Mouse (Mus musculus) heart, embryonic 13.5 days (tissue): ENCODE results near the gene Pkp2. TPM values are rescaled to one million over a fixed set of nuclear protein-coding genes. Genes with fewer than 3 reads are reported as not detected.
"Not testable (repeated sequence)": the region's sequence is repeated elsewhere in the genome, so short reads cannot be mapped to it uniquely, and the experiment has no call there.

Source experiments
- ATAC-seq: fragments of 200-750 bp; cut with Nextera tagmentation; 2 replicates; pipeline ENCODE4 v1.8.0; 2017; ENCODE audit warnings: moderate TSS enrichment; ENCODE audit not compliant: insufficient number of reproducible peaks, low FRiP score, low TSS enrichment; ENCODE audit errors: extremely low read depth
- H3K27ac ChIP-seq: fragments of 300-500 bp; sonication (generic); replicated peaks from 2 replicates; pipeline ENCODE4 v1.5.1; 2015; ENCODE audit warnings: moderate library complexity, mild to moderate bottlenecking, inconsistent platforms
- H3K27me3 ChIP-seq: fragments of 300-500 bp; sonication (generic); replicated peaks from 2 replicates; pipeline ENCODE4 v1.6.1; 2015; ENCODE audit warnings: mild to moderate bottlenecking, inconsistent platforms
- H3K36me3 ChIP-seq: fragments of 300-500 bp; sonication (generic); 2 replicates; pipeline ENCODE4 v1.6.1; 2015; ENCODE audit warnings: mild to moderate bottlenecking, inconsistent platforms
- H3K4me1 ChIP-seq: fragments of 300-500 bp; sonication (generic); 2 replicates; pipeline ENCODE4 v1.6.1; 2015; ENCODE audit warnings: inconsistent platforms
- H3K4me2 ChIP-seq: fragments of 300-500 bp; sonication (generic); 2 replicates; pipeline ENCODE4 v1.6.1; 2015; ENCODE audit warnings: inconsistent platforms, mild to moderate bottlenecking, moderate library complexity
- H3K4me3 ChIP-seq: fragments of 300-500 bp; sonication (generic); 2 replicates; pipeline ENCODE4 v1.5.1; 2015; ENCODE audit warnings: moderate library complexity, mild to moderate bottlenecking, inconsistent platforms
- H3K9ac ChIP-seq: fragments of 300-500 bp; sonication (generic); 2 replicates; pipeline ENCODE4 v1.6.1; 2015; ENCODE audit warnings: inconsistent platforms, mild to moderate bottlenecking, moderate library complexity
- H3K9me3 ChIP-seq: fragments of 300-500 bp; sonication (generic); 2 replicates; pipeline ENCODE4 v1.6.1; 2016; ENCODE audit warnings: inconsistent platforms
- WGBS: fragments of 180-500 bp; shearing (Covaris S2); methylation state at CpG from one replicate; pipeline ENCODE4 v1.1.7; 2015; ENCODE audit warnings: mixed read lengths; 5-methylcytosine and 5-hydroxymethylcytosine counted together
- polyA plus RNA-seq: library from polyadenylated mRNA; unstranded; fragments of >200 nt; fragmentation: Nextera tagmentation; extraction: Ambion mirVana; gene quantifications from 2 replicates; pipeline ENCODE4 v1.2.1, GENCODE M21; 2015

The Pkp2 gene
- polyA plus RNA-seq, 1 experiment from 2014 or later = 108 TPM

DNA sequence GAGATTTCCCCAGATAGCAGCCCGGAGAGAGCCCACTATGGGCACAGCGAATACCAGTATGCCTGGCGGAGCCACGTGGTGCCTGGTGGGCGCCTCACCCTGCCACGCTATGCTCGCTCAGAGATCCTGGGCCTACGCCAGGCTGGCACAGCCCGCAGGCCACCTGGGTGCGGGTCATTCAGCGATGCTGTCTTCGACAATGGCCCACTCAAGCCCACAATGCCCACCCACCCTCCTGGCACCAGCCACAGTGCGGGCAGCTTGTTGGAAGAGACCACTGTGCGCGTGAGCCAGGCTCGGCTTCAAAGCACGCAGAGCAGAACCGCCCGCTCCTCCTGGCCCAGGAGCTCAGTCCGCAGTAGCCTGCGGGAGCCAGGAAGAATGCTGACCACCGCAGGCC lies 12.7 kb downstream of the Pkp2 start:
- H3K27ac ChIP-seq = peak overlapping the region; percentile 56
- peaks cover 69% of the 10 kb centered on the region for H3K4me1 ChIP-seq

GRCm38 (mm10) chr16:16230439-16230838 lies 17.3 kb downstream of the Pkp2 start:
- ATAC-seq = no peak
- Histone ChIP-seq H3K27ac (no peak overlapping the region; the same call in 1 of the 2 replicates), H3K9me3 (no peaks in the 10 kb centered on the region), H3K4me1 (peaks cover 35% of the 10 kb centered on the region), H3K27me3 (no peaks in the 10 kb centered on the region), H3K4me3 (no peak overlapping the region), H3K36me3 (peaks cover 75% of the 10 kb centered on the region), H3K4me2 (no peak overlapping the region), H3K9ac (no peak overlapping the region)
- WGBS = 63% methylated on average over 5 of the region's 5 CpGs

More for the DNA sequence above, 12.7 kb downstream of the Pkp2 start:
- Histone ChIP-seq H3K4me3 (no peak overlapping the region), H3K4me2 (no peak overlapping the region), H3K9ac (no peak overlapping the region), H3K27me3 (no peaks in the 10 kb centered on the region), H3K36me3 (peaks cover 43% of the 10 kb centered on the region), H3K9me3 (no peaks in the 10 kb centered on the region)
- WGBS = 92% methylated on average over 22 of the region's 22 CpGs
- no peak for ATAC-seq

DNA sequence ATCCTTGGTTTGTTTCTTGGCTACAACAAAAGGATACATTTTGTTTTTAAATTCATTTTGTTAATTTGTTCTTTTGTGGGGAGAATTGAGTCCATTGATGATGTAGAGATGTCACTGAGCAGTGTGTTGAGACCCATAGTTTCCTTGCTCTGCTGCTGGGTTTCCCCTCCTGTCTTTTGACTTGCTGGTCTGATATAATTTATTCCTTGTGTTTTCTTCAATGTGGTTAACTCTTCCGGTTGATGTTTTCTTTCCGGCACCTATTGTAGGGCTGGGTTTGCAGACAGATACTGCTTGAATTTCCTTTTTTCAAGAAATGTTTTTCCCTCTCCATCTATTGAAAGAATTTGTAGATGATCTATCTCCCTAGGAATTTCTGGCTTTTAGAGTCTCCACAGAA lies 20.8 kb downstream of the Pkp2 start:
- no peak overlapping the region for H3K9ac ChIP-seq
- H3K4me2 ChIP-seq = no peak overlapping the region
- no peak overlapping the region for H3K27ac ChIP-seq
- H3K36me3 ChIP-seq = peaks cover 77% of the 10 kb centered on the region
- H3K4me1 ChIP-seq = peaks cover 16% of the 10 kb centered on the region
- H3K9me3 ChIP-seq = no peaks in the 10 kb centered on the region
- ATAC-seq = no peak
- no peaks in the 10 kb centered on the region for H3K27me3 ChIP-seq
- no peak overlapping the region for H3K4me3 ChIP-seq
- 77% methylated on average over 2 of the region's 2 CpGs for WGBS

GRCm38 (mm10) chr16:16236681-16237080 lies 23.6 kb downstream of the Pkp2 start:
- 77% methylated on average over 9 of the region's 9 CpGs for WGBS
- H3K27me3 ChIP-seq, ATAC-seq, H3K4me1 ChIP-seq, H3K9ac ChIP-seq, H3K4me3 ChIP-seq, H3K27ac ChIP-seq, H3K4me2 ChIP-seq, H3K9me3 ChIP-seq: not testable (repeated sequence)
- peaks cover 73% of the 10 kb centered on the region for H3K36me3 ChIP-seq

GRCm38 (mm10) chr16:16238356-16238755 lies 25.2 kb downstream of the Pkp2 start:
- no peak for ATAC-seq
- no peaks in the 10 kb centered on the region for H3K4me1 ChIP-seq
- no peaks in the 10 kb centered on the region for H3K9me3 ChIP-seq
- peaks cover 73% of the 10 kb centered on the region for H3K36me3 ChIP-seq
- no peak overlapping the region for H3K9ac ChIP-seq
- H3K27me3 ChIP-seq = no peaks in the 10 kb centered on the region
- no peak overlapping the region for H3K4me2 ChIP-seq
- 72% methylated on average over 2 of the region's 2 CpGs for WGBS
- no peak overlapping the region for H3K4me3 ChIP-seq
- no peak overlapping the region for H3K27ac ChIP-seq

- Histone ChIP-seq H3K9ac (no peak overlapping the region), H3K4me3 (no peak overlapping the region), H3K27me3 (no peaks in the 10 kb centered on the region), H3K4me2 (no peak overlapping the region), H3K4me1 (peaks cover 13% of the 10 kb centered on the region), H3K27ac (peak overlapping the region; percentile 50), H3K36me3 (peaks cover 74% of the 10 kb centered on the region), H3K9me3 (no peaks in the 10 kb centered on the region)
- 46% methylated on average over 2 of the region's 2 CpGs for WGBS
- ATAC-seq = no peak
These were observed 31.6 kb downstream of the Pkp2 start for GRCm38 (mm10) chr16:16244711-16245110.

DNA sequence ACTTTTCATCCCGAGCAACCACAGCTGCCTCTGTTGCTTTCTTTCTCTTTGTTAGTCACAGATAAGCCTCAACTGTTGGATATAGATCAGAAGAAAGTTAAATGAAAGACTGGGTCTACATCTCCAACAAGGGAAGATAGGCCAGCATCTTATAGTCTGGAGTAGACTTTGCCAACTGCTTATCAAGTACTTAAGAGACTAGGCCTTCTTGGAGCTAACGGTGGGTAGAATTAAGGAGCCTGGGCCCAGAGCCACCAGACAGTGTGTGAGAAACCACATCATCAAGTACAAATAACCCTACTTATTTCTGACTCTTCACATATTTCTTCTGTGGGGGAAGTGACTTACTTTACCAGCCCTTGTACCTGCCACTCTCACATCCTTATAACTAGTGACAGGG lies 37.4 kb downstream of the Pkp2 start:
- Histone ChIP-seq H3K27me3 (no peaks in the 10 kb centered on the region), H3K4me1 (peaks cover 41% of the 10 kb centered on the region), H3K9ac (no peak overlapping the region), H3K27ac (peak overlapping the region; percentile 37), H3K9me3 (no peaks in the 10 kb centered on the region), H3K4me2 (no peak overlapping the region), H3K4me3 (no peak overlapping the region), H3K36me3 (peaks cover 66% of the 10 kb centered on the region)
- 29% methylated on average over 2 of the region's 2 CpGs for WGBS
- no peak for ATAC-seq

GRCm38 (mm10) chr16:16253326-16254074 lies 40.4 kb downstream of the Pkp2 start:
- Histone ChIP-seq H3K27ac (peak overlapping the region; percentile 86), H3K4me3 (no peak overlapping the region), H3K9ac (peak overlapping the region; percentile 61), H3K36me3 (peaks cover 49% of the 10 kb centered on the region), H3K27me3 (no peaks in the 10 kb centered on the region), H3K9me3 (no peaks in the 10 kb centered on the region), H3K4me1 (peaks cover 63% of the 10 kb centered on the region), H3K4me2 (0 out of 2 replicates have a peak overlapping the region, but pooled peaks have one; percentile 10)
- 29% methylated on average over 4 of the region's 4 CpGs for WGBS
- ATAC-seq = peak; percentile 42; the same call in 1 of the 2 replicates

GRCm38 (mm10) chr16:16255217-16255616 lies 42.1 kb downstream of the Pkp2 start:
- Histone ChIP-seq H3K27ac (peak overlapping the region; percentile 96), H3K36me3 (peaks cover 49% of the 10 kb centered on the region), H3K4me2 (no peak overlapping the region), H3K27me3 (no peaks in the 10 kb centered on the region), H3K9ac (no peak overlapping the region), H3K4me3 (no peak overlapping the region), H3K9me3 (no peaks in the 10 kb centered on the region), H3K4me1 (peaks cover 67% of the 10 kb centered on the region)
- ATAC-seq = no peak
- 58% methylated on average over 1 of the region's 1 CpGs for WGBS

GRCm38 (mm10) chr16:16255874-16256273 lies 42.8 kb downstream of the Pkp2 start:
- Histone ChIP-seq H3K9ac (peak overlapping the region; percentile 58), H3K4me3 (no peak overlapping the region), H3K27ac (peak overlapping the region; percentile 96), H3K4me1 (peaks cover 60% of the 10 kb centered on the region), H3K27me3 (no peaks in the 10 kb centered on the region), H3K9me3 (no peaks in the 10 kb centered on the region), H3K4me2 (peak overlapping the region; percentile 31), H3K36me3 (peaks cover 51% of the 10 kb centered on the region)
- WGBS = 34% methylated on average over 7 of the region's 7 CpGs
- ATAC-seq = no peak

DNA sequence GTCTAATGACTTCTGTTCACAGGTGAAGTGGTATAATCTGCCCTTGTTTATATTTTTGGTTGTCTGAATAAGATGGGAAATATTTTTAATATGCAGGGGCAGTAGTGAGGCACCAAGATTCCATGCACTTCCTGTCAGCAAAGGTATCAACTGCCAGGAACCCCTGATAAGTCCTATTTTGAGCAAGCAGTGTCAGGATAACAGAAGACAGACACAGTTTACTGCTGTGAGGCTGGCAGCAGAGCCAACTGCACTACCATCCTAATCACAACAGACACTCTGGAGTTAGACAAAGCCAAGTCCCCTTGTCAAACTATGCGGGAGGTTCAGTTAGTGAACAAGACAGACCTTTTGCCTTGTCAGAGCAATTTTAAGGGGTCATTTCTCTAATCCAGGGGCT lies 43.6 kb downstream of the Pkp2 start:
- H3K36me3 ChIP-seq = peaks cover 51% of the 10 kb centered on the region
- H3K4me1 ChIP-seq = peaks cover 60% of the 10 kb centered on the region
- H3K9ac ChIP-seq = peak overlapping the region; percentile 47
- peak overlapping the region; percentile 93 for H3K27ac ChIP-seq
- H3K27me3 ChIP-seq = no peaks in the 10 kb centered on the region
- no peak overlapping the region for H3K4me3 ChIP-seq
- H3K9me3 ChIP-seq = no peaks in the 10 kb centered on the region
- peak overlapping the region; percentile 18; the same call in 1 of the 2 replicates for H3K4me2 ChIP-seq
- ATAC-seq = no peak
- 18% methylated on average over 1 of the region's 1 CpGs for WGBS

- H3K9ac ChIP-seq = no peak overlapping the region
- no peak for ATAC-seq
- WGBS = 88% methylated on average over 5 of the region's 5 CpGs
- H3K4me2 ChIP-seq = no peak overlapping the region
- H3K4me3 ChIP-seq = no peak overlapping the region
- no peak overlapping the region for H3K27ac ChIP-seq
- H3K27me3 ChIP-seq = no peaks in the 10 kb centered on the region
- H3K9me3 ChIP-seq = no peaks in the 10 kb centered on the region
- peaks cover 39% of the 10 kb centered on the region for H3K4me1 ChIP-seq
- H3K36me3 ChIP-seq = peaks cover 74% of the 10 kb centered on the region
These were observed 47.8 kb downstream of the Pkp2 start for GRCm38 (mm10) chr16:16260882-16261281.
